Mouse (Mus musculus) bone marrow, adult 2 months (tissue): ENCODE data around the gene Ogfrl1. TPM values are rescaled to one million over a fixed set of nuclear protein-coding genes. Genes with fewer than 3 reads are reported as not detected.

Experiments used
- H3K27ac ChIP-seq: fragments of 200-500 bp; 2 replicates; pipeline ENCODE4 v1.5.1; 2012; ENCODE audit warnings: low read depth, mild to moderate bottlenecking, control low read depth, inconsistent platforms, low read length; ENCODE audit not compliant: control insufficient read depth, poor library complexity, insufficient read depth
- H3K4me1 ChIP-seq: fragments of 200-500 bp; 2 replicates; pipeline ENCODE4 v1.6.1; 2011; ENCODE audit warnings: low read length; ENCODE audit not compliant: control insufficient read depth, insufficient read depth
- H3K4me3 ChIP-seq: fragments of 200-500 bp; replicated peaks from 2 replicates; pipeline ENCODE3; 2011; ENCODE audit warnings: mild to moderate bottlenecking, low read depth, low read length, control low read depth; ENCODE audit not compliant: control insufficient read depth
- CTCF ChIP-seq: fragments of 200-500 bp; IDR thresholded peaks from 2 replicates; pipeline ENCODE4 v1.5.1; 2011; ENCODE audit warnings: low read length, control low read depth; ENCODE audit not compliant: control insufficient read depth, insufficient read depth
- POLR2A ChIP-seq: fragments of 200-500 bp; IDR thresholded peaks from 2 replicates; pipeline ENCODE4 v1.6.1; 2011; ENCODE audit warnings: low read depth, mild to moderate bottlenecking, control low read depth, low read length, borderline replicate concordance; ENCODE audit not compliant: control insufficient read depth
- WGBS: fragments of 180-500 bp; shearing (Covaris S2); methylation state at CpG from one replicate; pipeline ENCODE4 v1.1.7; 2018; 5-methylcytosine and 5-hydroxymethylcytosine counted together
- polyA plus RNA-seq: library from polyadenylated mRNA; stranded (reverse); fragments of >200 nt; gene quantifications from 2 replicates; pipeline ENCODE4 v1.2.4, GENCODE M21; 2011; ENCODE audit warnings: low replicate concordance; ENCODE audit not compliant: missing spikeins, insufficient read depth, insufficient read length

Gene Ogfrl1
- polyA plus RNA-seq, 1 experiment: 37.2 TPM

GRCm38 (mm10) chr1:23342864-23343263, 54.7 kb downstream of the Ogfrl1 start:
- Histone ChIP-seq H3K4me1 (no peaks in the 10 kb centered on the region; the same call in 1 of the 2 replicates), H3K4me3 (no peak overlapping the region), H3K27ac (no peak overlapping the region)
- TF ChIP-seq CTCF: no peak
- TF ChIP-seq POLR2A: no peak
- WGBS: 76% methylated on average over 4 of the region's 4 CpGs

- no peak overlapping the region for H3K27ac ChIP-seq
- no peak overlapping the region for H3K4me3 ChIP-seq
- no peaks in the 10 kb centered on the region; the same call in 1 of the 2 replicates for H3K4me1 ChIP-seq
- TF ChIP-seq CTCF (no peak), POLR2A (no peak)
- WGBS: 86% methylated on average over 3 of the region's 3 CpGs
These were observed 55.3 kb downstream of the Ogfrl1 start for GRCm38 (mm10) chr1:23342224-23342623.

- Histone ChIP-seq H3K27ac (peak overlapping the region; percentile 81), H3K4me3 (peak overlapping the region; percentile 42), H3K4me1 (no peaks in the 10 kb centered on the region; the same call in 1 of the 2 replicates)
- 72% methylated on average over 13 of the region's 13 CpGs for WGBS
- no peak for TF ChIP-seq POLR2A
- no peak for TF ChIP-seq CTCF
These were observed 61.7 kb downstream of the Ogfrl1 start for GRCm38 (mm10) chr1:23335726-23336363.

- H3K4me1 ChIP-seq: no peaks in the 10 kb centered on the region; the same call in 1 of the 2 replicates
- peak overlapping the region; percentile 58; the same call in 1 of the 2 replicates for H3K27ac ChIP-seq
- no peak for TF ChIP-seq POLR2A
- WGBS: 69% methylated on average over 4 of the region's 4 CpGs
- no peak overlapping the region for H3K4me3 ChIP-seq
These were observed 62.5 kb downstream of the Ogfrl1 start for GRCm38 (mm10) chr1:23335050-23335449.

GRCm38 (mm10) chr1:23332192-23332591, 65.4 kb downstream of the Ogfrl1 start:
- H3K27ac ChIP-seq: no peak overlapping the region

GRCm38 (mm10) chr1:23325160-23325559, 72.4 kb downstream of the Ogfrl1 start:
- H3K27ac ChIP-seq: no peak overlapping the region
- 54% methylated on average over 7 of the region's 7 CpGs for WGBS
- H3K4me1 ChIP-seq: no peaks in the 10 kb centered on the region
- no peak for TF ChIP-seq POLR2A
- TF ChIP-seq CTCF: no peak
- H3K4me3 ChIP-seq: no peak overlapping the region

More at GRCm38 (mm10) chr1:23332192-23332591, 65.4 kb downstream of the Ogfrl1 start:
- H3K4me1 ChIP-seq: no peaks in the 10 kb centered on the region; the same call in 1 of the 2 replicates
- no peak overlapping the region for H3K4me3 ChIP-seq
- 84% methylated on average over 4 of the region's 4 CpGs for WGBS
- TF ChIP-seq CTCF: no peak
- TF ChIP-seq POLR2A: no peak

GRCm38 (mm10) chr1:23324226-23324625, 73.3 kb downstream of the Ogfrl1 start:
- Histone ChIP-seq H3K27ac (no peak overlapping the region), H3K4me3 (no peak overlapping the region), H3K4me1 (no peaks in the 10 kb centered on the region)
- TF ChIP-seq POLR2A: no peak
- TF ChIP-seq CTCF: no peak
- WGBS: 8% methylated on average over 5 of the region's 5 CpGs

- no peak overlapping the region for H3K27ac ChIP-seq
- H3K4me1 ChIP-seq: no peaks in the 10 kb centered on the region
- no peak for TF ChIP-seq CTCF
- no peak for TF ChIP-seq POLR2A
- H3K4me3 ChIP-seq: no peak overlapping the region
- WGBS: 73% methylated on average over 11 of the region's 11 CpGs
These were observed 74.3 kb downstream of the Ogfrl1 start for GRCm38 (mm10) chr1:23323286-23323685.

GRCm38 (mm10) chr1:23322208-23322607, 75.4 kb downstream of the Ogfrl1 start:
- Histone ChIP-seq H3K4me1 (no peaks in the 10 kb centered on the region), H3K4me3 (no peak overlapping the region), H3K27ac (no peak overlapping the region)
- whole genome bisulfite sequencing: 83% methylated on average over 4 of the region's 4 CpGs
- TF ChIP-seq POLR2A: no peak
